In the genomic region with DNA sequence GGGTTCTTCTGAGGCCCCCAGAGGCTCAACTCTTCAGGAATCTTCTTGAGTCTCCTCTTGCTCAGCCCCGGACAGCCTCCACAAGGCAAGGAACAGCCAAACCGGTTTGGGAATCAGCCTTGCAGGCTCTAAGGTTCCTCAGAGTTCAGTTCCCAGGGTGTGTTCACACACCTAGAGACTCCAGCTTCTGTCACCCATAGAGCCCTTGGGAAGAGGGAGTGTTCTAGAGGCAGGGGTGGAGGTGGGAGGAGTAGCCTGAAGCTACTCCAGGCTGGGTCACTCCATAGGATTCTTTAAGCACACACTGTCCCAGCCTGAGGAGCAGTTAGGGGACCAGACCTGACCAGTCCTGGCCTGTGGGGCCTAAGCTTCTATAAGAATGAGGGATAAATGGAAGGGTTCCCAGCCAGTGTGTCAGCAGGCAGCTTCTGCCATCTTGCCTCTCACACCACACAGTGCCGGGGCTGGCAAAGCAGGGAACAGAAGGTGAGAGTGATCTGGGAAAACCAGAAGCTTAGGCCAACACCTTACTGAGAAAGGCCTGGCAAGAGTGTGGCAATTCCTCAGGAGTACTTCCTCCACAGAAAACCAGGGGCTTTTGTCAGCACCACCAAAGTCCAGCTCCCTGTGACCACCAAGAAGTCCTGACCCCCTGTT, we compare ENCODE assay signal across 14 mouse cellular contexts.
DNase-seq lines count a peak whose midpoint lies in the region; ATAC-seq lines count a peak whose summit lies in the region.
"Had no signal": no experiment of that assay in that cellular context is flagged by ENCODE, and none has a peak within 500 bp of the region (broad histone marks: within the 10 kb centered on the region; RNA-seq: fewer than 3 reads in every experiment).

No protein-coding gene starts in this region.

- peaks cover 36% of the 10 kb centered on the region for H3K36me3 ChIP-seq in kidney, embryonic 15.5 days
- H3K36me3 ChIP-seq in limb, embryonic 12.5 days = peaks cover 97% of the 10 kb centered on the region

- no peaks in the 10 kb centered on the region for H3K9me3 ChIP-seq in kidney, embryonic 15.5 days (replicated peaks)
- H3K9me3 ChIP-seq in limb, embryonic 12.5 days = no peaks in the 10 kb centered on the region
- H3K9me3 ChIP-seq: hindbrain, embryonic 13.5 days; liver, embryonic 15.5 days; megakaryocyte, embryonic 14.5 days had no signal

- WGBS in kidney, embryonic 15.5 days = 71% methylated on average over 3 of the region's 3 CpGs
- WGBS in limb, embryonic 12.5 days = 82% methylated on average over 3 of the region's 3 CpGs

- H3K4me3 ChIP-seq in kidney, embryonic 15.5 days (replicated peaks) = no peak overlapping the region
- no peak overlapping the region for H3K4me3 ChIP-seq in limb, embryonic 12.5 days (replicated peaks)
- H3K4me3 ChIP-seq: hindbrain, embryonic 13.5 days; liver, embryonic 15.5 days had no signal

- peak; percentile 67 for DNase-seq in cerebellum, adult 11 months
- DNase-seq in cerebellum, postnatal 4 days (ENCODE audit: low spot score in 2 of 2) = no peak
- no peak for DNase-seq in kidney, postnatal 25 days
- DNase-seq in cerebellum, postnatal 10 days = peak; percentile 57 to 67
- no peak for DNase-seq in frontal cortex, postnatal 36 days (ENCODE audit: low spot score in 2 of 2)
- DNase-seq in adrenal gland, postnatal 10 days = no peak
- DNase-seq: kidney, postnatal 10 days; right cerebral cortex, postnatal 4 days had no signal

- peaks cover 62% of the 10 kb centered on the region for H3K4me1 ChIP-seq in kidney, embryonic 15.5 days
- peaks cover 17% of the 10 kb centered on the region for H3K4me1 ChIP-seq in limb, embryonic 12.5 days (replicated peaks)

- no peak overlapping the region for H3K9ac ChIP-seq in kidney, embryonic 15.5 days
- no peak overlapping the region for H3K9ac ChIP-seq in limb, embryonic 12.5 days (replicated peaks)
- H3K9ac ChIP-seq: hindbrain, embryonic 13.5 days; liver, embryonic 15.5 days had no signal

- no peak overlapping the region for H3K4me2 ChIP-seq in kidney, embryonic 15.5 days
- H3K4me2 ChIP-seq in limb, embryonic 12.5 days = no peak overlapping the region
- H3K4me2 ChIP-seq: hindbrain, embryonic 13.5 days; liver, embryonic 15.5 days had no signal

- H3K27me3 ChIP-seq in kidney, embryonic 15.5 days = no peaks in the 10 kb centered on the region
- H3K27me3 ChIP-seq in limb, embryonic 12.5 days = no peaks in the 10 kb centered on the region
- H3K27me3 ChIP-seq: hindbrain, embryonic 13.5 days; liver, embryonic 15.5 days; megakaryocyte, embryonic 14.5 days had no signal

- 0 out of 2 replicates have a peak overlapping the region, but pooled peaks have one; percentile 1 for H3K27ac ChIP-seq in kidney, embryonic 15.5 days
- 0 out of 2 replicates have a peak overlapping the region, but pooled peaks have one; percentile 2 for H3K27ac ChIP-seq in limb, embryonic 12.5 days
- H3K27ac ChIP-seq: liver, embryonic 15.5 days had no signal

- no peak for ATAC-seq in kidney, embryonic 15.5 days (replicated peaks; ENCODE audit: low FRiP score)
- no peak for ATAC-seq in limb, embryonic 12.5 days (ENCODE audit: insufficient number of reproducible peaks, insufficient read depth, low FRiP score, low TSS enrichment, low read depth)
- ATAC-seq: forebrain, embryonic 16.5 days had no signal

Comparison
In these comparisons a context has a peak if more than half of its experiments do, and no peak if none do; other contexts are left out.
1. DNase-seq: peak in cerebellum, adult 11 months (single experiment) and cerebellum, postnatal 10 days (2 of 2); none in cerebellum, postnatal 4 days (0 of 2), kidney, postnatal 25 days (0 of 2), frontal cortex, postnatal 36 days (0 of 2) and adrenal gland, postnatal 10 days (single experiment).